Mouse (Mus musculus): ENCODE measurements around the gene Polr2h. TPM values are rescaled to one million over a fixed set of nuclear protein-coding genes. Genes with fewer than 3 reads are reported as not detected.

Gene Polr2h
- polyA plus RNA-seq, 1 experiment = 11.0 TPM

DNA sequence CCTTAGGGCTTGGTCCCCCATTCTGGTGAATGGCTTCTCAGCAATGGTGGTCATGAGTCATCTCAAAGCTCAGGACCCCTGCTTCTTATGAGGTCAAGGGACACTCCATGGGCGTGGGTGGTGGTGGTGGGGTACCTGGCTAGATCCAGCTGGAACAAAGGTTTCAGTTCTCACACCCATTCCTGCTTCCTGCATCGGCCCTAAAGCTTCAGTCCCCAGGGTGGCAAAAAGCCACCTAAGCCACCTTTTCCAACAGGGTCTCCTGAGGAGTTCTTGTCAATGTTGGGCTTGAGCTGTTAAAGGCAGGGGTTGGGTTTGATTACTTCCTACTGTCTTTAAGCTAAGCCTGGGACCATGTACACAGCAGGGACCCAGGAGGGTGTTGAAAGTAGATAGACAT is 2.3 kb upstream of the Polr2h start:
- peak overlapping the region; percentile 42 for H3K4me3 ChIP-seq (ENCODE audit: control insufficient read depth, low read depth, low read length)
- peak overlapping the region; percentile 41; the same call in 1 of the 2 replicates for H3K27ac ChIP-seq (ENCODE audit: control insufficient read depth, insufficient read depth, low read depth, low read length)
- H3K36me3 ChIP-seq (ENCODE audit: control insufficient read depth, insufficient read depth, low read length) = no peaks in the 10 kb centered on the region
- H3K27me3 ChIP-seq (ENCODE audit: control insufficient read depth, insufficient read depth, low read length) = no peaks in the 10 kb centered on the region
- peaks cover 11% of the 10 kb centered on the region for H3K4me1 ChIP-seq (ENCODE audit: control insufficient read depth, insufficient read depth, low read length)
- no peak for TF ChIP-seq POLR2A (IDR thresholded peaks at IDR 0.05; ENCODE audit: control insufficient read depth, low read depth, low read length)

DNA sequence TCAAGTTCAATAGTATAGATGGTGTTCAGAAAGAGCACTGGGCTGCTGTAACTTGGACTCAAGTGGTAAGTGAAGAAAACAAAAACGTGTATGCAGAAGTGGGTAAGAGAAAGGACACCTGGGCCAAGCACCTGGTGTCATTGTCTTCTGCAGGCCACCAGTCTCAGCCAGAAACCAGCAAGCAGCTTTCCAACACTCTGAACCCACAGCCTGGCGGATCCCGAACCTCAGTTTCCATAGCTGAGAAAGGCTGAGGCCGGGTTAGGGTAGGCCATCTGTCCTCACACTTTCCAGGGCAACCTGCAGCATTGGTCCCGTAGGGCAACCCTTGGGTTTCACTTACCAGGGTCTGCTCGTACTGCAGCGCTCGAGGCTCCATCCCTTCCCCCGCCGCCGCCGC is 1.9 kb upstream of the Polr2h start:
- peaks cover 11% of the 10 kb centered on the region for H3K4me1 ChIP-seq (ENCODE audit: control insufficient read depth, insufficient read depth, low read length)
- H3K27ac ChIP-seq (ENCODE audit: control insufficient read depth, insufficient read depth, low read depth, low read length) = peak overlapping the region; percentile 41
- H3K4me3 ChIP-seq (ENCODE audit: control insufficient read depth, low read depth, low read length) = peak overlapping the region; percentile 76
- TF ChIP-seq POLR2A (IDR thresholded peaks at IDR 0.05; ENCODE audit: control insufficient read depth, low read depth, low read length) = no peak
- no peak for TF ChIP-seq CTCF (IDR thresholded peaks at IDR 0.05; ENCODE audit: control insufficient read depth, insufficient read depth, insufficient replicate concordance, low read depth, low read length)
- H3K36me3 ChIP-seq (ENCODE audit: control insufficient read depth, insufficient read depth, low read length) = no peaks in the 10 kb centered on the region
- no peaks in the 10 kb centered on the region for H3K27me3 ChIP-seq (ENCODE audit: control insufficient read depth, insufficient read depth, low read length)

GRCm38 (mm10) chr16:20715976-20716840 is 1.3 kb upstream of the Polr2h start:
- H3K4me1 ChIP-seq (ENCODE audit: control insufficient read depth, insufficient read depth, low read length) = peaks cover 11% of the 10 kb centered on the region
- peak overlapping the region; percentile 53 for H3K27ac ChIP-seq (ENCODE audit: control insufficient read depth, insufficient read depth, low read depth, low read length)
- no peaks in the 10 kb centered on the region for H3K27me3 ChIP-seq (ENCODE audit: control insufficient read depth, insufficient read depth, low read length)
- peak; percentile 56 for TF ChIP-seq POLR2A (IDR thresholded peaks at IDR 0.05; ENCODE audit: control insufficient read depth, low read depth, low read length)
- TF ChIP-seq CTCF (IDR thresholded peaks at IDR 0.05; ENCODE audit: control insufficient read depth, insufficient read depth, insufficient replicate concordance, low read depth, low read length) = no peak
- no peaks in the 10 kb centered on the region for H3K36me3 ChIP-seq (ENCODE audit: control insufficient read depth, insufficient read depth, low read length)
- peak overlapping the region; percentile 96 for H3K4me3 ChIP-seq (ENCODE audit: control insufficient read depth, low read depth, low read length)

DNA sequence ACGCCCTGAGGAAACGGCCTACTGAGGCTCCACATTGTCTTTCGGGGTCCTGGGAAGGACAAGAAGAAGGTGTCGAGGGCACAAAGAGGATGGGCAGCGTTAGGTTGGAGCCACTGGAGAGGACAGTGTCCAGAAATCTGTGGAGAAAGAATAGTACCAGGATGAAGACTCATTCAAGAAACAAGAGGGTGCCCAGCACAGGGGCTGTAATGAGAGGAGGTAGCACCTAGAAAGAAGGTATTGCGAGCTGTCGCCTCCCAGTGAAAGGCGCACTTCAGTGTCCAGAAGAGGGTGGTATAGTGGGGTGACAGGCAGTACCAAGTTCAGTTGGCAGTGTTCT is 654 bp upstream of the Polr2h start:
- peak overlapping the region; percentile 86 for H3K27ac ChIP-seq (ENCODE audit: control insufficient read depth, insufficient read depth, low read depth, low read length)
- TF ChIP-seq CTCF (IDR thresholded peaks at IDR 0.05; ENCODE audit: control insufficient read depth, insufficient read depth, insufficient replicate concordance, low read depth, low read length) = no peak
- no peak for TF ChIP-seq POLR2A (IDR thresholded peaks at IDR 0.05; ENCODE audit: control insufficient read depth, low read depth, low read length)
- no peaks in the 10 kb centered on the region for H3K27me3 ChIP-seq (ENCODE audit: control insufficient read depth, insufficient read depth, low read length)
- H3K36me3 ChIP-seq (ENCODE audit: control insufficient read depth, insufficient read depth, low read length) = no peaks in the 10 kb centered on the region
- H3K4me3 ChIP-seq (ENCODE audit: control insufficient read depth, low read depth, low read length) = peak overlapping the region; percentile 96
- peaks cover 11% of the 10 kb centered on the region for H3K4me1 ChIP-seq (ENCODE audit: control insufficient read depth, insufficient read depth, low read length)

GRCm38 (mm10) chr16:20717978-20718670 is 659 bp downstream of the Polr2h start:
- peak overlapping the region; percentile 85 for H3K27ac ChIP-seq (ENCODE audit: control insufficient read depth, insufficient read depth, low read depth, low read length)
- no peaks in the 10 kb centered on the region for H3K27me3 ChIP-seq (ENCODE audit: control insufficient read depth, insufficient read depth, low read length)
- no peak for TF ChIP-seq POLR2A (IDR thresholded peaks at IDR 0.05; ENCODE audit: control insufficient read depth, low read depth, low read length)
- TF ChIP-seq CTCF (IDR thresholded peaks at IDR 0.05; ENCODE audit: control insufficient read depth, insufficient read depth, insufficient replicate concordance, low read depth, low read length) = no peak
- peaks cover 11% of the 10 kb centered on the region for H3K4me1 ChIP-seq (ENCODE audit: control insufficient read depth, insufficient read depth, low read length)
- H3K4me3 ChIP-seq (ENCODE audit: control insufficient read depth, low read depth, low read length) = peak overlapping the region; percentile 96
- no peaks in the 10 kb centered on the region for H3K36me3 ChIP-seq (ENCODE audit: control insufficient read depth, insufficient read depth, low read length)

- no peak for TF ChIP-seq CTCF (IDR thresholded peaks at IDR 0.05; ENCODE audit: control insufficient read depth, insufficient read depth, insufficient replicate concordance, low read depth, low read length)
- TF ChIP-seq POLR2A (IDR thresholded peaks at IDR 0.05; ENCODE audit: control insufficient read depth, low read depth, low read length) = no peak
- H3K36me3 ChIP-seq (ENCODE audit: control insufficient read depth, insufficient read depth, low read length) = no peaks in the 10 kb centered on the region
- H3K4me1 ChIP-seq (ENCODE audit: control insufficient read depth, insufficient read depth, low read length) = peaks cover 6% of the 10 kb centered on the region
- no peak overlapping the region for H3K4me3 ChIP-seq (ENCODE audit: control insufficient read depth, low read depth, low read length)
- H3K27ac ChIP-seq (ENCODE audit: control insufficient read depth, insufficient read depth, low read depth, low read length) = no peak overlapping the region
- H3K27me3 ChIP-seq (ENCODE audit: control insufficient read depth, insufficient read depth, low read length) = no peaks in the 10 kb centered on the region
These were observed 4.3 kb downstream of the Polr2h start for GRCm38 (mm10) chr16:20721808-20722207.

DNA sequence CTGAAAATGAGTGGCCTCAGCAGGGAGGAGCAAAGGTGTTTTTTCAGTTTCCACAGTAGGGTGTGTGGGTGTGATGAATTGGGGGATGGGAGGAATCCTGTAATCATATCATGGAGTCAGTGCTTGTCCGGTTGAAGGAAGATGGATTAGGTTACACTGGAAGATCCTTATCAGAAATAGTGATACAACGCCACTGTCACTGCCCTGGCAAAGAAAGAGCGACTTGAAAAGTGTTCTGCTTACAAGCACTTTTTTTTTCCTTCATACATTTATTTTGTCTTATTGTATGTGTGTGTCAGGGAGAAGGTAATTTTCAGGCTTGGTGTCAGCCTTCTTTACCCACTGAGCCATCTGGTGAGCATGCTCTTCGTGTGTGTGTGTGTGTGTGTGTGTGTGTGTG is 5.3 kb downstream of the Polr2h start:
- H3K4me3 ChIP-seq (ENCODE audit: control insufficient read depth, low read depth, low read length) = no peak overlapping the region
- no peaks in the 10 kb centered on the region for H3K36me3 ChIP-seq (ENCODE audit: control insufficient read depth, insufficient read depth, low read length)
- no peak for TF ChIP-seq CTCF (IDR thresholded peaks at IDR 0.05; ENCODE audit: control insufficient read depth, insufficient read depth, insufficient replicate concordance, low read depth, low read length)
- TF ChIP-seq POLR2A (IDR thresholded peaks at IDR 0.05; ENCODE audit: control insufficient read depth, low read depth, low read length) = no peak
- H3K4me1 ChIP-seq (ENCODE audit: control insufficient read depth, insufficient read depth, low read length) = peaks cover 2% of the 10 kb centered on the region; the same call in 1 of the 2 replicates
- H3K27ac ChIP-seq (ENCODE audit: control insufficient read depth, insufficient read depth, low read depth, low read length) = no peak overlapping the region
- H3K27me3 ChIP-seq (ENCODE audit: control insufficient read depth, insufficient read depth, low read length) = no peaks in the 10 kb centered on the region

All from testis, adult 2 months (tissue).